Mouse (Mus musculus): Measurements from ENCODE around the gene Pfdn6. TPM values are rescaled to one million over a fixed set of nuclear protein-coding genes. Genes with fewer than 3 reads are reported as not detected.
A peak's percentile ranks its signal among the peaks of the same experiment; 100 is the strongest.

The Pfdn6 gene
- polyA plus RNA-seq, 1 experiment from 2014 or later: 184 TPM

GRCm38 (mm10) chr17:33940981-33941380, 838 bp upstream of the Pfdn6 start:
- H3K9ac ChIP-seq: peak overlapping the region; percentile 76
- H3K4me1 ChIP-seq: peaks cover 28% of the 10 kb centered on the region
- H3K9me3 ChIP-seq: no peaks in the 10 kb centered on the region
- peak overlapping the region; percentile 89 for H3K4me3 ChIP-seq
- 4% methylated on average over 26 of the region's 26 CpGs for WGBS
- H3K27ac ChIP-seq: no peak overlapping the region
- H3K36me3 ChIP-seq: peaks cover 48% of the 10 kb centered on the region
- no peak for ATAC-seq (ENCODE audit: low FRiP score, low read depth)
- H3K27me3 ChIP-seq (replicated peaks): no peaks in the 10 kb centered on the region
- peak overlapping the region; percentile 99 for H3K4me2 ChIP-seq (replicated peaks)

GRCm38 (mm10) chr17:33938783-33939182, 1.4 kb downstream of the Pfdn6 start:
- Histone ChIP-seq H3K4me2 (replicated peaks) (peak overlapping the region; percentile 99), H3K27ac (no peak overlapping the region), H3K27me3 (replicated peaks) (no peaks in the 10 kb centered on the region), H3K4me1 (peaks cover 28% of the 10 kb centered on the region), H3K9ac (no peak overlapping the region; the same call in 1 of the 2 replicates), H3K36me3 (peaks cover 51% of the 10 kb centered on the region), H3K9me3 (no peaks in the 10 kb centered on the region), H3K4me3 (peak overlapping the region; percentile 5; the same call in 1 of the 2 replicates)
- 81% methylated on average over 11 of the region's 11 CpGs for WGBS
- no peak for ATAC-seq (ENCODE audit: low FRiP score, low read depth)

- peaks cover 59% of the 10 kb centered on the region for H3K36me3 ChIP-seq
- no peak for ATAC-seq (ENCODE audit: low FRiP score, low read depth)
- peaks cover 27% of the 10 kb centered on the region for H3K4me1 ChIP-seq
- no peak overlapping the region for H3K4me2 ChIP-seq (replicated peaks)
- no peak overlapping the region for H3K27ac ChIP-seq
- no peak overlapping the region for H3K9ac ChIP-seq
- H3K9me3 ChIP-seq: no peaks in the 10 kb centered on the region
- no peak overlapping the region for H3K4me3 ChIP-seq
- WGBS: 90% methylated on average over 15 of the region's 15 CpGs
- H3K27me3 ChIP-seq (replicated peaks): no peaks in the 10 kb centered on the region
Observed at GRCm38 (mm10) chr17:33936993-33937392, 3.1 kb downstream of the Pfdn6 start.

GRCm38 (mm10) chr17:33935422-33936055, 4.6 kb downstream of the Pfdn6 start:
- ATAC-seq (ENCODE audit: low FRiP score, low read depth): no peak
- H3K4me2 ChIP-seq (replicated peaks): no peak overlapping the region
- peaks cover 23% of the 10 kb centered on the region for H3K4me1 ChIP-seq
- WGBS: 89% methylated on average over 21 of the region's 21 CpGs
- 0 out of 2 replicates have a peak overlapping the region, but pooled peaks have one; percentile 17 for H3K9ac ChIP-seq
- peaks cover 61% of the 10 kb centered on the region for H3K36me3 ChIP-seq
- no peak overlapping the region for H3K27ac ChIP-seq
- H3K27me3 ChIP-seq (replicated peaks): no peaks in the 10 kb centered on the region; the same call in 1 of the 2 replicates
- H3K9me3 ChIP-seq: no peaks in the 10 kb centered on the region
- no peak overlapping the region for H3K4me3 ChIP-seq

- Histone ChIP-seq H3K27ac (no peak overlapping the region), H3K9ac (no peak overlapping the region), H3K4me2 (replicated peaks) (no peak overlapping the region), H3K27me3 (replicated peaks) (no peaks in the 10 kb centered on the region; the same call in 1 of the 2 replicates), H3K36me3 (peaks cover 56% of the 10 kb centered on the region), H3K4me1 (peaks cover 21% of the 10 kb centered on the region), H3K4me3 (no peak overlapping the region), H3K9me3 (no peaks in the 10 kb centered on the region)
- 93% methylated on average over 15 of the region's 15 CpGs for WGBS
- no peak for ATAC-seq (ENCODE audit: low FRiP score, low read depth)
Observed at GRCm38 (mm10) chr17:33932970-33933369, 7.2 kb downstream of the Pfdn6 start.

GRCm38 (mm10) chr17:33932448-33932847, 7.7 kb downstream of the Pfdn6 start:
- Histone ChIP-seq H3K36me3 (peaks cover 53% of the 10 kb centered on the region), H3K4me3 (no peak overlapping the region), H3K4me1 (peaks cover 21% of the 10 kb centered on the region), H3K27ac (no peak overlapping the region), H3K27me3 (replicated peaks) (no peaks in the 10 kb centered on the region; the same call in 1 of the 2 replicates), H3K9me3 (no peaks in the 10 kb centered on the region), H3K4me2 (replicated peaks) (no peak overlapping the region), H3K9ac (no peak overlapping the region)
- 90% methylated on average over 14 of the region's 14 CpGs for WGBS
- ATAC-seq (ENCODE audit: low FRiP score, low read depth): no peak

GRCm38 (mm10) chr17:33931947-33932346, 8.2 kb downstream of the Pfdn6 start:
- Histone ChIP-seq H3K9ac (no peak overlapping the region), H3K4me3 (no peak overlapping the region), H3K4me2 (replicated peaks) (peak overlapping the region; percentile 98; the same call in 1 of the 2 replicates), H3K27me3 (replicated peaks) (no peaks in the 10 kb centered on the region; the same call in 1 of the 2 replicates), H3K9me3 (no peaks in the 10 kb centered on the region), H3K36me3 (peaks cover 48% of the 10 kb centered on the region), H3K4me1 (peaks cover 21% of the 10 kb centered on the region), H3K27ac (no peak overlapping the region)
- WGBS: 92% methylated on average over 11 of the region's 11 CpGs
- ATAC-seq (ENCODE audit: low FRiP score, low read depth): no peak

- peaks cover 49% of the 10 kb centered on the region for H3K36me3 ChIP-seq
- no peak overlapping the region for H3K27ac ChIP-seq
- peaks cover 21% of the 10 kb centered on the region for H3K4me1 ChIP-seq
- peak overlapping the region; percentile 98 for H3K4me2 ChIP-seq (replicated peaks)
- H3K9ac ChIP-seq: peak overlapping the region; percentile 88
- H3K4me3 ChIP-seq: peak overlapping the region; percentile 82
- no peak for ATAC-seq (ENCODE audit: low FRiP score, low read depth)
- 31% methylated on average over 18 of the region's 18 CpGs for WGBS
- H3K9me3 ChIP-seq: no peaks in the 10 kb centered on the region
- H3K27me3 ChIP-seq (replicated peaks): no peaks in the 10 kb centered on the region; the same call in 1 of the 2 replicates
Observed at GRCm38 (mm10) chr17:33931159-33931866, 8.8 kb downstream of the Pfdn6 start.

GRCm38 (mm10) chr17:33930280-33931158, 9.6 kb downstream of the Pfdn6 start:
- no peak; the same call in 1 of the 2 replicates for ATAC-seq (ENCODE audit: low FRiP score, low read depth)
- peak overlapping the region; percentile 98 for H3K4me2 ChIP-seq (replicated peaks)
- H3K9ac ChIP-seq: peak overlapping the region; percentile 88
- H3K27ac ChIP-seq: peak overlapping the region; percentile 94
- H3K36me3 ChIP-seq: peaks cover 49% of the 10 kb centered on the region
- H3K4me1 ChIP-seq: peaks cover 21% of the 10 kb centered on the region
- H3K27me3 ChIP-seq (replicated peaks): no peaks in the 10 kb centered on the region; the same call in 1 of the 2 replicates
- under 1% methylated on average over 45 of the region's 45 CpGs for WGBS
- H3K9me3 ChIP-seq: no peaks in the 10 kb centered on the region
- H3K4me3 ChIP-seq: peak overlapping the region; percentile 82

- H3K27me3 ChIP-seq (replicated peaks): no peaks in the 10 kb centered on the region; the same call in 1 of the 2 replicates
- under 1% methylated on average over 75 of the region's 80 CpGs for WGBS
- peak within 1 kb of the TSS; percentile 98 for H3K4me2 ChIP-seq (replicated peaks)
- peak within 1 kb of the TSS; percentile 82 for H3K4me3 ChIP-seq
- H3K36me3 ChIP-seq: peaks cover 43% of the 10 kb centered on the region
- ATAC-seq (ENCODE audit: low FRiP score, low read depth): peak; percentile 82
- peak within 1 kb of the TSS; percentile 88 for H3K9ac ChIP-seq
- H3K27ac ChIP-seq: peak within 1 kb of the TSS; percentile 94
- H3K4me1 ChIP-seq: peaks cover 21% of the 10 kb centered on the region
- no peaks in the 10 kb centered on the region for H3K9me3 ChIP-seq
Observed at GRCm38 (mm10) chr17:33929371-33930279, 10.5 kb downstream of the Pfdn6 start, which contains the start of gene Rgl2. Gene Rgl2 (plus strand): TSS chr17:33929543.

Data from neural tube, embryonic 12.5 days (tissue).